Mouse (Mus musculus) frontal cortex, adult (tissue): ENCODE measurements around the gene Eif3b.
A peak's percentile ranks its signal among the peaks of the same experiment; 100 is the strongest.
"Not testable (repeated sequence)": the region's sequence is repeated elsewhere in the genome, so short reads cannot be mapped to it uniquely, and the experiment has no call there.

Experiments
- ATAC-seq: cut with Nextera tagmentation; 2 replicates; pipeline ENCODE4 v1.9.2; 2017; ENCODE audit warnings: mild to moderate bottlenecking, moderate library complexity, mixed read lengths; ENCODE audit not compliant: low TSS enrichment

Gene Eif3b

GRCm38 (mm10) chr5:140396166-140396940, 22.8 kb upstream of the Eif3b start:
- no peak for ATAC-seq

- ATAC-seq, result no peak
Measured at GRCm38 (mm10) chr5:140402640-140403270, 16.4 kb upstream of the Eif3b start.

GRCm38 (mm10) chr5:140405126-140405525, 14.0 kb upstream of the Eif3b start:
- no peak for ATAC-seq

GRCm38 (mm10) chr5:140406666-140407065, 12.5 kb upstream of the Eif3b start:
- no peak for ATAC-seq

GRCm38 (mm10) chr5:140408801-140409200, 10.3 kb upstream of the Eif3b start:
- no peak for ATAC-seq

GRCm38 (mm10) chr5:140411339-140411738, 7.8 kb upstream of the Eif3b start:
- no peak for ATAC-seq

- ATAC-seq, result no peak
Measured at GRCm38 (mm10) chr5:140414647-140415046, 4.5 kb upstream of the Eif3b start.

GRCm38 (mm10) chr5:140418106-140418488, 1.0 kb upstream of the Eif3b start:
- ATAC-seq, result peak; percentile 35; the same call in 1 of the 2 replicates

GRCm38 (mm10) chr5:140419442-140420080, 433 bp downstream of the Eif3b start:
- peak; percentile 35; the same call in 1 of the 2 replicates for ATAC-seq

- ATAC-seq, result no peak
Measured at GRCm38 (mm10) chr5:140420616-140421015, 1.5 kb downstream of the Eif3b start.

GRCm38 (mm10) chr5:140425016-140425783, 6.1 kb downstream of the Eif3b start:
- no peak for ATAC-seq

GRCm38 (mm10) chr5:140439117-140439516, 20.0 kb downstream of the Eif3b start:
- ATAC-seq, result not testable (repeated sequence)

GRCm38 (mm10) chr5:140441406-140441805, 22.3 kb downstream of the Eif3b start:
- no peak for ATAC-seq

- 0 out of 2 replicates have a peak, but pooled peaks have one; percentile 27 for ATAC-seq
Measured at GRCm38 (mm10) chr5:140444012-140444411, 24.9 kb downstream of the Eif3b start.

GRCm38 (mm10) chr5:140445345-140445744, 26.2 kb downstream of the Eif3b start, which contains the start of gene Gm4869:
Gene Gm4869, plus strand, starts transcription at chr5:140445645.
- ATAC-seq, result no peak

GRCm38 (mm10) chr5:140446054-140446453, 26.9 kb downstream of the Eif3b start:
- ATAC-seq, result no peak

GRCm38 (mm10) chr5:140454488-140454887, 35.4 kb downstream of the Eif3b start:
- ATAC-seq, result no peak

- ATAC-seq, result no peak
Measured at GRCm38 (mm10) chr5:140455466-140455865, 36.3 kb downstream of the Eif3b start.

- no peak for ATAC-seq
Measured at GRCm38 (mm10) chr5:140461476-140461875, 42.3 kb downstream of the Eif3b start.

GRCm38 (mm10) chr5:140463151-140463550, 44.0 kb downstream of the Eif3b start:
- not testable (repeated sequence) for ATAC-seq

- ATAC-seq, result no peak
Measured at GRCm38 (mm10) chr5:140464943-140465342, 45.8 kb downstream of the Eif3b start.

GRCm38 (mm10) chr5:140472336-140472735, 53.2 kb downstream of the Eif3b start:
- no peak for ATAC-seq
